Mouse (Mus musculus) embryonic fibroblast, embryonic 13.5 days (primary cell): Measurements from ENCODE around the gene Sdhd. TPM values are rescaled to one million over a fixed set of nuclear protein-coding genes. Genes with fewer than 3 reads are reported as not detected.

Experiments
- H3K27ac ChIP-seq: 2 replicates; pipeline ENCODE4 v1.5.1; 2012; ENCODE audit warnings: low read length, control low read depth, inconsistent platforms; ENCODE audit not compliant: insufficient read depth
- H3K4me1 ChIP-seq: 2 replicates; pipeline ENCODE4 v1.6.1; 2011; ENCODE audit warnings: low read length; ENCODE audit not compliant: control insufficient read depth, insufficient read depth
- H3K4me3 ChIP-seq: 2 replicates; pipeline ENCODE4 v1.5.1; 2011; ENCODE audit warnings: mild to moderate bottlenecking, control low read depth, low read length; ENCODE audit not compliant: insufficient read depth
- CTCF ChIP-seq: IDR thresholded peaks from 2 replicates; pipeline ENCODE4 v1.5.1; 2011; ENCODE audit warnings: mild to moderate bottlenecking, control low read depth, low read length, moderate library complexity, borderline replicate concordance; ENCODE audit not compliant: insufficient read depth
- POLR2A ChIP-seq: IDR thresholded peaks from 2 replicates; pipeline ENCODE4 v1.6.1; 2011; ENCODE audit warnings: low read depth, mild to moderate bottlenecking, control low read depth, low read length, moderate library complexity
- polyA plus RNA-seq: library from polyadenylated mRNA; stranded (reverse); fragments of >200 nt; gene quantifications from 2 replicates; pipeline ENCODE4 v1.2.4, GENCODE M21; 2011; ENCODE audit warnings: low read depth; ENCODE audit not compliant: missing spikeins, insufficient read length

The Sdhd gene
- polyA plus RNA-seq, 1 experiment: 109 TPM

DNA sequence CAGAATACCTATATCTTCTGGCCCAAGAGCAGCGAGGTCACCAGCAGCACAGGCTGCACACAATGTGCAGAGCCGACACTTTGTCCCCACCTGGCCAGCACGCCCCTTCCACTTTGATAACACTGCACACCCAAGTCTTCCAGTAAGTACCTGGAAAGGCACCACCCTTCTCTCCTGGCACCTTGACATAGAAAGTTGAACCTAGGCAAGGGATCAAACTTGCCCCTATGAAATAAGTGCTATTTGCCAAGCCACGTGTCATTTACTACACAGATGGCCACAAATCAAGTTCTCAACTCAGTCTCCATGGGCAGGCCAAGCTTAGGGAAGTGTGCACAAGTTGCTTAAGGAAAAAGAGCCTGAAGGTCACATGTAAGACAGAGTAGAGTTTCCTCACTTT lies 16.7 kb downstream of the Sdhd start:
- peaks cover 4% of the 10 kb centered on the region for H3K4me1 ChIP-seq
- H3K27ac ChIP-seq: no peak overlapping the region
- no peak for TF ChIP-seq CTCF
- TF ChIP-seq POLR2A: no peak
- no peak overlapping the region for H3K4me3 ChIP-seq

GRCm38 (mm10) chr9:50585145-50585818 lies 18.3 kb downstream of the Sdhd start:
- Histone ChIP-seq H3K4me1 (no peaks in the 10 kb centered on the region), H3K4me3 (no peak overlapping the region), H3K27ac (no peak overlapping the region)
- TF ChIP-seq POLR2A (no peak), CTCF (no peak)

DNA sequence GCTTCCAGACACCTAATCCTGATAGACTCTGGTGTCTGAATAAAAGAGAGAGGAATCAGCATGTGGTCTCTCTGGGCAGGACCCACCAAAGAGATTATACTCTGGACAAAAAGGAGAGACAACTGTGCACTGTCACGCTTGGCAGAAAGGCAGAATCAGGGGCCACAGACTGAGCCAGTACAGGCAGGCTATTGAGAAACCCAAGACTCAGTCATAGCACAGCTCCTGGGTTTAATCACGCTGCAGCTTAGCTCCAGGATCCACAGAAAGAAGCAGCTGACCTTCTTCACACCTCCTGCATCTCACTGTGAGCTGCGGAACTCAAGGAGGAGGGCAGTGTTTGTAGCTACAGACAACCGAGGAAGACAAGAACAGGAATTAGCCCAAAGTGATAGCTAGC lies 23.2 kb downstream of the Sdhd start:
- no peak overlapping the region for H3K4me3 ChIP-seq
- TF ChIP-seq CTCF: no peak
- TF ChIP-seq POLR2A: no peak
- H3K4me1 ChIP-seq: no peaks in the 10 kb centered on the region
- no peak overlapping the region for H3K27ac ChIP-seq

GRCm38 (mm10) chr9:50569599-50570525 lies 33.8 kb downstream of the Sdhd start:
- TF ChIP-seq CTCF (no peak), POLR2A (no peak)
- Histone ChIP-seq H3K27ac (no peak overlapping the region), H3K4me1 (no peaks in the 10 kb centered on the region; the same call in 1 of the 2 replicates), H3K4me3 (no peak overlapping the region)

GRCm38 (mm10) chr9:50567881-50568280 lies 35.7 kb downstream of the Sdhd start:
- H3K27ac ChIP-seq: no peak overlapping the region
- H3K4me1 ChIP-seq: no peaks in the 10 kb centered on the region; the same call in 1 of the 2 replicates
- H3K4me3 ChIP-seq: no peak overlapping the region
- TF ChIP-seq POLR2A: no peak
- no peak for TF ChIP-seq CTCF

DNA sequence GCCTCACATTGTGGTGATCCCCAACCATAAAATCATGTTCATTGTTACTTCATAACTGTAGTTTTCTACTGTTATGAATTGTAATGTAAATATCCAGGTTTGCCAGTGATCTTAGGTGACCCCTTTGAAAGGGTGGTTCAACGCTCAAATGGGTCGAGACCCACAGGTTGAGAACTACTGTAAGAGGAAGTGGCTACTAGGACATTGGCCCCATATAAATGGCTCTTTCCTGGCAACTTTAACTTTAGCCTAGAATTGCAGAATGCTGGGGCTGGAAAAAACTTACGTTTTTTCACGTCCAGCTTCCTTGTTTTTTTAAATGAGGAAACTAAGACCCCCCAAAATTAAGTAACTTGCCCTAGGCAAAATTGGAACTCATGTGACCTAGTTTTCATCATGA lies 36.2 kb downstream of the Sdhd start:
- Histone ChIP-seq H3K4me3 (no peak overlapping the region), H3K4me1 (no peaks in the 10 kb centered on the region; the same call in 1 of the 2 replicates), H3K27ac (no peak overlapping the region)
- TF ChIP-seq POLR2A: no peak
- TF ChIP-seq CTCF: no peak

- TF ChIP-seq CTCF: no peak
- no peak for TF ChIP-seq POLR2A
- Histone ChIP-seq H3K4me3 (no peak overlapping the region), H3K27ac (no peak overlapping the region), H3K4me1 (no peaks in the 10 kb centered on the region; the same call in 1 of the 2 replicates)
Measured at GRCm38 (mm10) chr9:50565940-50566339, 37.7 kb downstream of the Sdhd start.

- TF ChIP-seq CTCF (no peak), POLR2A (no peak)
- Histone ChIP-seq H3K27ac (no peak overlapping the region), H3K4me1 (no peaks in the 10 kb centered on the region; the same call in 1 of the 2 replicates)
Measured at GRCm38 (mm10) chr9:50565173-50565572, 38.4 kb downstream of the Sdhd start.

DNA sequence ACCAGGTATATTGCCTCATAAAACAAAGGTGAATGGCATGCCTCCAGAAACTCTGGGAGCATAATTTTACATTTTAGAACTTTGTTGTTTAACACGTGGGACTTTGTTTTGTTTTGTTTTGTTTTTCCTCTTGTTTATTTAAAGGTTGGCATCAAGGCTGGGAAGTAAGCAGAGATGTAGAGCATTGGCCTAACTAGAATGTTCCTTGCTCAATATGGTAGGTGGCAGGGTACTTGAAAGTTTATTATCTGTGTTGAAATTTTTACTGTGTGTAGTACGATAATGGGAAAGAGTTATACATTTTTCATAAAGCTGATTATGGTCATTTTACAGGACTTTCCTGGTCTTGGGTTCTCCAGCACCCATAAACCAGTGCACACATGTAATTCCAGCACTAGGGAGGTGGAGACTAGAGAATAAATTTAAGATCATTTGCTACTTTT lies 41.7 kb downstream of the Sdhd start:
- no peaks in the 10 kb centered on the region; the same call in 1 of the 2 replicates for H3K4me1 ChIP-seq
- H3K4me3 ChIP-seq: no peak overlapping the region
- TF ChIP-seq POLR2A (no peak), CTCF (no peak)
- H3K27ac ChIP-seq: no peak overlapping the region

More at GRCm38 (mm10) chr9:50565173-50565572, 38.4 kb downstream of the Sdhd start:
- no peak overlapping the region for H3K4me3 ChIP-seq

DNA sequence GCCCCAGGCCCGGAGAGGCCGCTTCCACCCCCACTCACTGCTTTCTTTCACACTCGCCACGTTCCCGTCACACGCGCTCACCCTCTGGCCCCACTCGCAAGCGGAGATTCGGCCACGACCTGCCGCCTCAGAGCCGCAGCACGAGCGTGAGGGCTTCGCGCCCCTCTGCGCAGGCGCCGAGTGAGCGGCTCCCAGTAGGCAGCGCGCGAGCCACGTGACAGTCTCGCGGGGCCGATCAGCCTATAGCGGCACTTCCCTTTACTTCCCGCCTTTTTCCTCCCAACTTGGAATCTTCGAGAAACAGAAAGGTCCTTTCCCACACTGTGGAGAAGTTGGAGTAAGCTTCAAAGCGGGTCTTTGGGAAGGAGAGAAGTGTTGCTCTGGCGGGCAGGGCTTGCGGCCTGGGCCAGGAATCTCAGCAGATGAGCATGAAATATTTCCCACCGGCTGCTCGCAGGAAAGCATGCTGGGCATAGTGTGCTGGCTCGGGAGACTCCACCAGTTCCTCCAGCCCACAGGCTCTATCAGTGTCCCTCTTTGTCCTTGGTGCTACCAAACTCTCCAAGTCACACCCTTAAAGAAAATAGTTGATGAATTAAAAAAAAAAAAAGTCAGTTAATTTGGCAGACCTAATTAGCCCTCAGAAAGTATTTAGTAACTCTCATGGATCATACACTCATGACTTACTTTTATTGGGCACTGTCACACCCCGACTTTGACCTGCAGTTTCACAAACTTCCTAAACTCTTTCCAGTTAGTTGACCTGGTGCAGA lies 42.3 kb downstream of the Sdhd start, which contains the start of gene Tex12:
Tex12 (minus strand) TSS at position 181 of the 773 bp plus-strand sequence.
- Histone ChIP-seq H3K4me3 (no peak within 1 kb of the TSS), H3K4me1 (no peaks in the 10 kb centered on the region; the same call in 1 of the 2 replicates), H3K27ac (no peak within 1 kb of the TSS)
- TF ChIP-seq CTCF (no peak), POLR2A (no peak)
